Mouse (Mus musculus): Measurements from ENCODE around the gene Synj2. TPM values are rescaled to one million over a fixed set of nuclear protein-coding genes. Genes with fewer than 3 reads are reported as not detected.

Gene Synj2
- polyA plus RNA-seq, 1 experiment from 2014 or later = 4.0 TPM

DNA sequence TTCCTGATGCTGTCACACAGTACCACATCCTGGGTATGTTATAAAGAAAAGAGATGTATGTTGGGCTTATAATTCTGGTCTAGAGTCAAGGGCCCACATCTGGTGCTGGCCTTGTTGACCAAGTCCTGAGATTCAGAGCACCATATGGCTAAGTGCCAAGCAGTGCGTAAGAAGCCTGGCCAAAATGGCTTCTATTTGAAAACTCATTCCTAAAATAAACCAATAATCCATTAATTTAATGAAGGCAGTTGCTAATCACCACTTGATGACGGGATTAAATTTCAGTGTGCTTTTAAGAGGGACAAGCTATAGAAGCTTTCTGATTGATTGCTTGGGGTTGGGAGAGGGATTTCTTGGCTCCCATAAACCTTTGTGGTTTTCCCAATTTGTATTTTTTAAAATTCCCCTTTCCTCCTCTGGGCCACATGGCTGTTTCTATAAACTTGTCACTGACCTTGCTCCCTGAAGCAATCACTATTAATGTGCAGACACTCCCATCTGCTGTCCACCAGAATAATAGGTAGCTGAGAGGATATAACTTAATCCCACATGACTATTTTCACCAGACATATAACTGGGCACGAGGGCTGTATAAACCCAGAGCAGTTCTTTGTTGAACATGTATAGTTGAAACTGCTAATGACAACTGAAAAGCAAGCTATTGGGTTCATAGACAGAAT is 52.6 kb downstream of the Synj2 start:
- Histone ChIP-seq H3K9ac (replicated peaks; ENCODE audit: low read length) (no peak overlapping the region), H3K9me3 (ENCODE audit: low read length) (no peaks in the 10 kb centered on the region; the same call in 1 of the 2 replicates), H3K4me3 (ENCODE audit: low read length) (no peak overlapping the region), H3K27ac (ENCODE audit: low read length) (no peak overlapping the region), H3K27me3 (ENCODE audit: insufficient read depth, low read length) (no peaks in the 10 kb centered on the region), H3K36me3 (ENCODE audit: insufficient read depth, low read length) (no peaks in the 10 kb centered on the region), H3K4me1 (ENCODE audit: insufficient read depth, low read length) (no peaks in the 10 kb centered on the region), H3K4me2 (replicated peaks; ENCODE audit: low read depth, low read length) (no peak overlapping the region)
- ATAC-seq (ENCODE audit: low FRiP score, low TSS enrichment) = no peak
- 59% methylated on average over 3 of the region's 3 CpGs for WGBS

GRCm38 (mm10) chr17:5994606-5995005 is 53.5 kb downstream of the Synj2 start:
- no peak for ATAC-seq (ENCODE audit: low FRiP score, low TSS enrichment)
- Histone ChIP-seq H3K27ac (ENCODE audit: low read length) (no peak overlapping the region), H3K9ac (replicated peaks; ENCODE audit: low read length) (no peak overlapping the region), H3K27me3 (ENCODE audit: insufficient read depth, low read length) (no peaks in the 10 kb centered on the region), H3K4me2 (replicated peaks; ENCODE audit: low read depth, low read length) (no peak overlapping the region), H3K4me3 (ENCODE audit: low read length) (no peak overlapping the region), H3K36me3 (ENCODE audit: insufficient read depth, low read length) (no peaks in the 10 kb centered on the region), H3K9me3 (ENCODE audit: low read length) (no peaks in the 10 kb centered on the region; the same call in 1 of the 2 replicates), H3K4me1 (ENCODE audit: insufficient read depth, low read length) (no peaks in the 10 kb centered on the region)
- 50% methylated on average over 6 of the region's 6 CpGs for WGBS

DNA sequence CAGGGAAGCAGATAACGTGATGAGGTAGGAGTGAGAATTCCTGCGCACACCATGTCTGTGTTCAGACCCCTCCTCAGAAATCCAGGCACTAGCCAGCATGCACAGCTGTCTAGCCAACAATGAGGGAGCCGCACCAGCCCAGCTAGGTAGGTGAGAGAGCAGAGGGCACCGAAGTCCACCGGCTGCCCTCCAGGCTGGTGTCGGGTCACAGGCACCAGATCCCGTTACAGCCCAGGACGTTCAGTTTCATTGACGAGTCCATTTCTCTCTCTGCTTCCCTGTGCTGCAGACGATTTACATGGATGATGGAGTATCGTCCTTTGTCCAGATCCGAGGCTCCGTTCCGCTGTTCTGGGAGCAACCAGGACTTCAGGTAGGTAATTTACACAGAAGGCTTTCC is 55.5 kb downstream of the Synj2 start:
- no peak overlapping the region for H3K27ac ChIP-seq (ENCODE audit: low read length)
- no peaks in the 10 kb centered on the region for H3K4me1 ChIP-seq (ENCODE audit: insufficient read depth, low read length)
- no peaks in the 10 kb centered on the region for H3K36me3 ChIP-seq (ENCODE audit: insufficient read depth, low read length)
- no peak overlapping the region for H3K4me3 ChIP-seq (ENCODE audit: low read length)
- no peak overlapping the region for H3K9ac ChIP-seq (replicated peaks; ENCODE audit: low read length)
- H3K9me3 ChIP-seq (ENCODE audit: low read length) = no peaks in the 10 kb centered on the region
- no peaks in the 10 kb centered on the region for H3K27me3 ChIP-seq (ENCODE audit: insufficient read depth, low read length)
- H3K4me2 ChIP-seq (replicated peaks; ENCODE audit: low read depth, low read length) = no peak overlapping the region
- ATAC-seq (ENCODE audit: low FRiP score, low TSS enrichment) = no peak
- 59% methylated on average over 14 of the region's 14 CpGs for WGBS

- Histone ChIP-seq H3K4me2 (replicated peaks; ENCODE audit: low read depth, low read length) (no peak overlapping the region), H3K9me3 (ENCODE audit: low read length) (no peaks in the 10 kb centered on the region), H3K36me3 (ENCODE audit: insufficient read depth, low read length) (no peaks in the 10 kb centered on the region), H3K27ac (ENCODE audit: low read length) (no peak overlapping the region), H3K4me3 (ENCODE audit: low read length) (no peak overlapping the region), H3K9ac (replicated peaks; ENCODE audit: low read length) (no peak overlapping the region), H3K4me1 (ENCODE audit: insufficient read depth, low read length) (no peaks in the 10 kb centered on the region), H3K27me3 (ENCODE audit: insufficient read depth, low read length) (no peaks in the 10 kb centered on the region)
- no peak for ATAC-seq (ENCODE audit: low FRiP score, low TSS enrichment)
- 57% methylated on average over 16 of the region's 16 CpGs for whole genome bisulfite sequencing
Measured at GRCm38 (mm10) chr17:5997380-5998234, 56.5 kb downstream of the Synj2 start.

- H3K4me1 ChIP-seq (ENCODE audit: insufficient read depth, low read length) = no peaks in the 10 kb centered on the region
Measured at GRCm38 (mm10) chr17:5998235-5998500, 57.1 kb downstream of the Synj2 start.

GRCm38 (mm10) chr17:5999039-5999543 is 58.0 kb downstream of the Synj2 start:
- WGBS = 77% methylated on average over 5 of the region's 5 CpGs
- Histone ChIP-seq H3K36me3 (ENCODE audit: insufficient read depth, low read length) (peaks cover 3% of the 10 kb centered on the region), H3K9me3 (ENCODE audit: low read length) (no peaks in the 10 kb centered on the region), H3K27me3 (ENCODE audit: insufficient read depth, low read length) (no peaks in the 10 kb centered on the region), H3K4me1 (ENCODE audit: insufficient read depth, low read length) (no peaks in the 10 kb centered on the region), H3K27ac (ENCODE audit: low read length) (no peak overlapping the region), H3K9ac (replicated peaks; ENCODE audit: low read length) (no peak overlapping the region), H3K4me3 (ENCODE audit: low read length) (no peak overlapping the region), H3K4me2 (replicated peaks; ENCODE audit: low read depth, low read length) (no peak overlapping the region)
- ATAC-seq (ENCODE audit: low FRiP score, low TSS enrichment) = no peak

More at GRCm38 (mm10) chr17:5998235-5998500, 57.1 kb downstream of the Synj2 start:
- Histone ChIP-seq H3K9ac (replicated peaks; ENCODE audit: low read length) (no peak overlapping the region), H3K27ac (ENCODE audit: low read length) (no peak overlapping the region), H3K4me3 (ENCODE audit: low read length) (no peak overlapping the region), H3K4me2 (replicated peaks; ENCODE audit: low read depth, low read length) (no peak overlapping the region), H3K36me3 (ENCODE audit: insufficient read depth, low read length) (peaks cover 3% of the 10 kb centered on the region; the same call in 1 of the 2 replicates), H3K9me3 (ENCODE audit: low read length) (no peaks in the 10 kb centered on the region), H3K27me3 (ENCODE audit: insufficient read depth, low read length) (no peaks in the 10 kb centered on the region)
- ATAC-seq (ENCODE audit: low FRiP score, low TSS enrichment) = no peak

DNA sequence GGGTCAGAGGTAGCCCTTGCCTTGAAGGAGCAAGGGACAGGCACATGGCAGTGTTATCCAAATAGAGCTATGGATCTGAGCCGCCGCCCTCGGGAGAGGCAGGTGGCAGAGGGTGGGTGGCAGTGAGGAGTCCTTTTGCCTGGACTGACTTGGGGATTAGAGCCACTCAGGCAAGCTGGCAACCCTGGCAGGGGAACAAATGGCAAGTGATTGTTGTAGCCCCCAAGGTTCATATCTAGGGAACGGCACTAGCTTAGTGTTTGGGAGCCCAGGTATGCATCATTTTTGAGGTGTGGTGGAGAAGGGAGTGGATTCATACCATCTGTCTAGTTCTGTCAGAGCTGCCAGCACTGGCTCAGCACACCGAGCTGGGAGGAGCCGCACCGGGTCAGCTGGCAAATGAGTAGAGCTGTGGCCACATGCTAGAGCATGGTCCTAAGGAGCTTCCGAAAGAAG is 59.8 kb downstream of the Synj2 start:
- no peak overlapping the region for H3K4me2 ChIP-seq (replicated peaks; ENCODE audit: low read depth, low read length)
- no peak overlapping the region for H3K9ac ChIP-seq (replicated peaks; ENCODE audit: low read length)
- peaks cover 3% of the 10 kb centered on the region for H3K36me3 ChIP-seq (ENCODE audit: insufficient read depth, low read length)
- H3K27ac ChIP-seq (ENCODE audit: low read length) = no peak overlapping the region
- H3K4me1 ChIP-seq (ENCODE audit: insufficient read depth, low read length) = peaks cover 6% of the 10 kb centered on the region
- WGBS = 89% methylated on average over 8 of the region's 8 CpGs
- H3K27me3 ChIP-seq (ENCODE audit: insufficient read depth, low read length) = no peaks in the 10 kb centered on the region
- no peak overlapping the region for H3K4me3 ChIP-seq (ENCODE audit: low read length)
- no peaks in the 10 kb centered on the region for H3K9me3 ChIP-seq (ENCODE audit: low read length)
- no peak for ATAC-seq (ENCODE audit: low FRiP score, low TSS enrichment)

GRCm38 (mm10) chr17:6001389-6001788 is 60.3 kb downstream of the Synj2 start:
- Histone ChIP-seq H3K4me2 (replicated peaks; ENCODE audit: low read depth, low read length) (no peak overlapping the region), H3K4me1 (ENCODE audit: insufficient read depth, low read length) (peaks cover 11% of the 10 kb centered on the region), H3K9me3 (ENCODE audit: low read length) (no peaks in the 10 kb centered on the region), H3K9ac (replicated peaks; ENCODE audit: low read length) (no peak overlapping the region), H3K4me3 (ENCODE audit: low read length) (no peak overlapping the region), H3K36me3 (ENCODE audit: insufficient read depth, low read length) (peaks cover 3% of the 10 kb centered on the region), H3K27ac (ENCODE audit: low read length) (no peak overlapping the region), H3K27me3 (ENCODE audit: insufficient read depth, low read length) (no peaks in the 10 kb centered on the region)
- ATAC-seq (ENCODE audit: low FRiP score, low TSS enrichment) = no peak
- WGBS = 72% methylated on average over 6 of the region's 6 CpGs

- H3K27ac ChIP-seq (ENCODE audit: low read length) = no peak overlapping the region
- H3K4me3 ChIP-seq (ENCODE audit: low read length) = no peak overlapping the region
- H3K9me3 ChIP-seq (ENCODE audit: low read length) = no peaks in the 10 kb centered on the region
- no peaks in the 10 kb centered on the region for H3K27me3 ChIP-seq (ENCODE audit: insufficient read depth, low read length)
- 73% methylated on average over 7 of the region's 7 CpGs for WGBS
- no peak for ATAC-seq (ENCODE audit: low FRiP score, low TSS enrichment)
- peaks cover 13% of the 10 kb centered on the region for H3K4me1 ChIP-seq (ENCODE audit: insufficient read depth, low read length)
- H3K36me3 ChIP-seq (ENCODE audit: insufficient read depth, low read length) = peaks cover 3% of the 10 kb centered on the region
- no peak overlapping the region for H3K9ac ChIP-seq (replicated peaks; ENCODE audit: low read length)
- no peak overlapping the region for H3K4me2 ChIP-seq (replicated peaks; ENCODE audit: low read depth, low read length)
Measured at GRCm38 (mm10) chr17:6001836-6002235, 60.8 kb downstream of the Synj2 start.

- H3K4me2 ChIP-seq (replicated peaks; ENCODE audit: low read depth, low read length) = no peak overlapping the region
- no peak overlapping the region for H3K9ac ChIP-seq (replicated peaks; ENCODE audit: low read length)
- no peaks in the 10 kb centered on the region for H3K9me3 ChIP-seq (ENCODE audit: low read length)
- no peak for ATAC-seq (ENCODE audit: low FRiP score, low TSS enrichment)
- WGBS = 94% methylated on average over 6 of the region's 6 CpGs
- peaks cover 19% of the 10 kb centered on the region for H3K4me1 ChIP-seq (ENCODE audit: insufficient read depth, low read length)
- H3K27me3 ChIP-seq (ENCODE audit: insufficient read depth, low read length) = no peaks in the 10 kb centered on the region
- no peak overlapping the region for H3K4me3 ChIP-seq (ENCODE audit: low read length)
- H3K36me3 ChIP-seq (ENCODE audit: insufficient read depth, low read length) = peaks cover 3% of the 10 kb centered on the region
- no peak overlapping the region for H3K27ac ChIP-seq (ENCODE audit: low read length)
Measured at GRCm38 (mm10) chr17:6002563-6002962, 61.5 kb downstream of the Synj2 start.

All from kidney, embryonic 16.5 days (tissue).